Mouse (Mus musculus): Measurements from ENCODE around the gene Sipa1l1. TPM values are rescaled to one million over a fixed set of nuclear protein-coding genes. Genes with fewer than 3 reads are reported as not detected.

Sipa1l1 gene
- total and polyA plus RNA-seq, 2 experiments from 2014 or later: 7.0 to 17.1 TPM

GRCm38 (mm10) chr12:82339221-82339861, 170.2 kb downstream of the Sipa1l1 start:
- H3K9ac ChIP-seq (replicated peaks; ENCODE audit: low read depth, low read length): peak overlapping the region; percentile 38; the same call in 1 of the 2 replicates
- TF ChIP-seq CTCF (IDR thresholded peaks at IDR 0.05; ENCODE audit: low read depth) (no peak), EP300 (IDR thresholded peaks at IDR 0.05; ENCODE audit: low read depth) (no peak)
- H3K4me3 ChIP-seq (ENCODE audit: low read depth, low read length): peak overlapping the region; percentile 45
- peaks cover 7% of the 10 kb centered on the region for H3K4me1 ChIP-seq (ENCODE audit: control insufficient read depth, insufficient read depth)
- peak overlapping the region; percentile 77 for H3K4me2 ChIP-seq (ENCODE audit: low read depth, low read length)
- DNase-seq (ENCODE audit: low spot score) (peak; percentile 72), ATAC-seq (ENCODE audit: insufficient read depth, low read depth) (peak; percentile 62; the same call in 1 of the 2 replicates)
- H3K9me3 ChIP-seq (replicated peaks; ENCODE audit: control insufficient read depth, low read length): no peaks in the 10 kb centered on the region
- 0 out of 2 replicates have a peak, but pooled peaks cover 6% of the 10 kb centered on the region for H3K36me3 ChIP-seq (replicated peaks; ENCODE audit: control insufficient read depth, insufficient read depth, low read length)
- H3K27ac ChIP-seq (ENCODE audit: low read depth): peak overlapping the region; percentile 62
- no peaks in the 10 kb centered on the region for H3K27me3 ChIP-seq (ENCODE audit: control insufficient read depth, insufficient read depth, low read length)
- 5% methylated on average over 18 of the region's 18 CpGs for WGBS

- Histone ChIP-seq H3K9me3 (replicated peaks; ENCODE audit: control insufficient read depth, low read length) (no peaks in the 10 kb centered on the region), H3K4me2 (ENCODE audit: low read depth, low read length) (peak overlapping the region; percentile 77), H3K9ac (replicated peaks; ENCODE audit: low read depth, low read length) (no peak overlapping the region), H3K36me3 (replicated peaks; ENCODE audit: control insufficient read depth, insufficient read depth, low read length) (0 out of 2 replicates have a peak, but pooled peaks cover 6% of the 10 kb centered on the region), H3K4me1 (ENCODE audit: control insufficient read depth, insufficient read depth) (peaks cover 7% of the 10 kb centered on the region), H3K27ac (ENCODE audit: low read depth) (peak overlapping the region; percentile 62; the same call in 1 of the 2 replicates), H3K4me3 (ENCODE audit: low read depth, low read length) (no peak overlapping the region), H3K27me3 (ENCODE audit: control insufficient read depth, insufficient read depth, low read length) (no peaks in the 10 kb centered on the region)
- no peak for TF ChIP-seq EP300 (IDR thresholded peaks at IDR 0.05; ENCODE audit: low read depth)
- no peak for TF ChIP-seq CTCF (IDR thresholded peaks at IDR 0.05; ENCODE audit: low read depth)
- no peak for ATAC-seq (ENCODE audit: insufficient read depth, low read depth)
- no peak for DNase-seq (ENCODE audit: low spot score)
- WGBS: 82% methylated on average over 6 of the region's 6 CpGs
Measured at GRCm38 (mm10) chr12:82340196-82340918, 171.2 kb downstream of the Sipa1l1 start.

- DNase-seq (ENCODE audit: low spot score) (no peak), ATAC-seq (ENCODE audit: insufficient read depth, low read depth) (no peak)
- no peak for TF ChIP-seq CTCF (IDR thresholded peaks at IDR 0.05; ENCODE audit: low read depth)
- TF ChIP-seq EP300 (IDR thresholded peaks at IDR 0.05; ENCODE audit: low read depth): no peak
- Histone ChIP-seq H3K9me3 (replicated peaks; ENCODE audit: control insufficient read depth, low read length) (no peaks in the 10 kb centered on the region), H3K27ac (ENCODE audit: low read depth) (no peak overlapping the region), H3K4me1 (ENCODE audit: control insufficient read depth, insufficient read depth) (peaks cover 7% of the 10 kb centered on the region), H3K4me2 (ENCODE audit: low read depth, low read length) (no peak overlapping the region), H3K4me3 (ENCODE audit: low read depth, low read length) (no peak overlapping the region), H3K27me3 (ENCODE audit: control insufficient read depth, insufficient read depth, low read length) (no peaks in the 10 kb centered on the region), H3K36me3 (replicated peaks; ENCODE audit: control insufficient read depth, insufficient read depth, low read length) (0 out of 2 replicates have a peak, but pooled peaks cover 6% of the 10 kb centered on the region), H3K9ac (replicated peaks; ENCODE audit: low read depth, low read length) (no peak overlapping the region)
- WGBS: 91% methylated on average over 8 of the region's 8 CpGs
Measured at GRCm38 (mm10) chr12:82341181-82341580, 172.1 kb downstream of the Sipa1l1 start.

- no peaks in the 10 kb centered on the region for H3K9me3 ChIP-seq (replicated peaks; ENCODE audit: control insufficient read depth, low read length)
- WGBS: 95% methylated on average over 9 of the region's 9 CpGs
- DNase-seq (ENCODE audit: low spot score) (no peak), ATAC-seq (ENCODE audit: insufficient read depth, low read depth) (no peak)
- TF ChIP-seq EP300 (IDR thresholded peaks at IDR 0.05; ENCODE audit: low read depth): no peak
- TF ChIP-seq CTCF (IDR thresholded peaks at IDR 0.05; ENCODE audit: low read depth): no peak
- peaks cover 7% of the 10 kb centered on the region for H3K4me1 ChIP-seq (ENCODE audit: control insufficient read depth, insufficient read depth)
- H3K4me2 ChIP-seq (ENCODE audit: low read depth, low read length): no peak overlapping the region
- no peak overlapping the region for H3K9ac ChIP-seq (replicated peaks; ENCODE audit: low read depth, low read length)
- H3K4me3 ChIP-seq (ENCODE audit: low read depth, low read length): no peak overlapping the region
- H3K27me3 ChIP-seq (ENCODE audit: control insufficient read depth, insufficient read depth, low read length): no peaks in the 10 kb centered on the region
- H3K36me3 ChIP-seq (replicated peaks; ENCODE audit: control insufficient read depth, insufficient read depth, low read length): 0 out of 2 replicates have a peak, but pooled peaks cover 6% of the 10 kb centered on the region
- H3K27ac ChIP-seq (ENCODE audit: low read depth): no peak overlapping the region
Measured at GRCm38 (mm10) chr12:82341696-82342095, 172.6 kb downstream of the Sipa1l1 start.

- Histone ChIP-seq H3K4me1 (ENCODE audit: control insufficient read depth, insufficient read depth) (peaks cover 21% of the 10 kb centered on the region), H3K9ac (replicated peaks; ENCODE audit: low read depth, low read length) (no peak overlapping the region), H3K4me3 (ENCODE audit: low read depth, low read length) (no peak overlapping the region), H3K9me3 (replicated peaks; ENCODE audit: control insufficient read depth, low read length) (no peaks in the 10 kb centered on the region), H3K4me2 (ENCODE audit: low read depth, low read length) (no peak overlapping the region), H3K27ac (ENCODE audit: low read depth) (no peak overlapping the region), H3K27me3 (ENCODE audit: control insufficient read depth, insufficient read depth, low read length) (no peaks in the 10 kb centered on the region), H3K36me3 (replicated peaks; ENCODE audit: control insufficient read depth, insufficient read depth, low read length) (no peaks in the 10 kb centered on the region)
- TF ChIP-seq EP300 (IDR thresholded peaks at IDR 0.05; ENCODE audit: low read depth): no peak
- no peak for TF ChIP-seq CTCF (IDR thresholded peaks at IDR 0.05; ENCODE audit: low read depth)
- WGBS: 98% methylated on average over 11 of the region's 11 CpGs
- ATAC-seq (ENCODE audit: insufficient read depth, low read depth) (no peak), DNase-seq (ENCODE audit: low spot score) (no peak)
Measured at GRCm38 (mm10) chr12:82350082-82350481, 181.0 kb downstream of the Sipa1l1 start.
